Mouse (Mus musculus): ENCODE results near the gene Fli1.

The Fli1 gene

GRCm38 (mm10) chr9:32525787-32526186 lies 16.9 kb downstream of the Fli1 start:
- no peak for DNase-seq (ENCODE audit: extremely low read depth, low read depth)

GRCm38 (mm10) chr9:32522536-32523245 lies 20.0 kb downstream of the Fli1 start:
- DNase-seq (ENCODE audit: extremely low read depth, low read depth) = no peak

- peak; percentile 98 for DNase-seq (ENCODE audit: extremely low read depth, low read depth)
Measured at GRCm38 (mm10) chr9:32521331-32521730, 21.3 kb downstream of the Fli1 start.

- no peak for DNase-seq (ENCODE audit: extremely low read depth, low read depth)
Measured at GRCm38 (mm10) chr9:32520821-32521220, 21.8 kb downstream of the Fli1 start.

GRCm38 (mm10) chr9:32519101-32520051 lies 23.3 kb downstream of the Fli1 start:
- no peak for DNase-seq (ENCODE audit: extremely low read depth, low read depth)

GRCm38 (mm10) chr9:32518351-32519075 lies 24.1 kb downstream of the Fli1 start:
- no peak for DNase-seq (ENCODE audit: extremely low read depth, low read depth)

GRCm38 (mm10) chr9:32516691-32517090 lies 26.0 kb downstream of the Fli1 start:
- DNase-seq (ENCODE audit: extremely low read depth, low read depth) = no peak

GRCm38 (mm10) chr9:32515894-32516686 lies 26.6 kb downstream of the Fli1 start:
- DNase-seq (ENCODE audit: extremely low read depth, low read depth) = no peak

- DNase-seq (ENCODE audit: extremely low read depth, low read depth) = no peak
Measured at GRCm38 (mm10) chr9:32514406-32515058, 28.1 kb downstream of the Fli1 start.

- no peak for DNase-seq (ENCODE audit: extremely low read depth, low read depth)
Measured at GRCm38 (mm10) chr9:32513471-32513870, 29.2 kb downstream of the Fli1 start.

GRCm38 (mm10) chr9:32510454-32511263 lies 32.0 kb downstream of the Fli1 start:
- DNase-seq (ENCODE audit: extremely low read depth, low read depth) = peak; percentile 82

GRCm38 (mm10) chr9:32509706-32510156 lies 32.9 kb downstream of the Fli1 start:
- DNase-seq (ENCODE audit: extremely low read depth, low read depth) = no peak

- DNase-seq (ENCODE audit: extremely low read depth, low read depth) = peak; percentile 92
Measured at GRCm38 (mm10) chr9:32508648-32509047, 34.0 kb downstream of the Fli1 start.

GRCm38 (mm10) chr9:32508118-32508517 lies 34.5 kb downstream of the Fli1 start:
- DNase-seq (ENCODE audit: extremely low read depth, low read depth) = no peak

GRCm38 (mm10) chr9:32506866-32507861 lies 35.5 kb downstream of the Fli1 start:
- DNase-seq (ENCODE audit: extremely low read depth, low read depth) = no peak

- DNase-seq (ENCODE audit: extremely low read depth, low read depth) = no peak
Measured at GRCm38 (mm10) chr9:32506161-32506560, 36.5 kb downstream of the Fli1 start.

- DNase-seq (ENCODE audit: extremely low read depth, low read depth) = no peak
Measured at GRCm38 (mm10) chr9:32505460-32506075, 37.1 kb downstream of the Fli1 start.

- DNase-seq (ENCODE audit: extremely low read depth, low read depth) = no peak
Measured at GRCm38 (mm10) chr9:32503995-32504451, 38.6 kb downstream of the Fli1 start.

Measured in MEL-GATA-1-ER (cell line).